Mouse (Mus musculus) frontal cortex, postnatal 25 days (tissue): ENCODE data around the gene Tmem41b.
A peak's percentile ranks its signal among the peaks of the same experiment; 100 is the strongest.
"Not testable (repeated sequence)": the region's sequence is repeated elsewhere in the genome, so short reads cannot be mapped to it uniquely, and the experiment has no call there.

Experiments used
- DNase-seq, 2 experiments: peaks; one replicate each; pipeline ENCODE4 v3.0.0; 2022; ENCODE audit warnings: low spot score in 2 of 2

Tmem41b gene

DNA sequence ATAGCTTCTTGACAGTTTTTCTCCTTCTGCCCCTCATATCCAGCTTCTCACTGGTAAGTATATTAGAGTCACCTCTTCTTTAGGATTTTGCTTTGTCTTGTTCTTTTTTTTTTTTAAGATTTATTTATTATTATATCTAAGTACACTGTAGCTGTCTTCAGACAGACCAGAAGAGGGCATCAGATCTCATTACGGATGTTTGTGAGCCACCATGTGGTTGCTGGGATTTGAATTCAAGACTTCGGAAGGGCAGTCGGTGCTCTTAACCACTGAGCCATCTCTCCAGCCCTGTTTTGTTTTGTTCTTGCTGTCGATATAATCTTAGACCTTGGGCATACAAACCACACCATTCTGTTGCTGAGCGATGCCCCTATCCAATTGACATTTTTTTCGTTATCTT is at the start of gene Tmem41b:
Gene Tmem41b, minus strand, starts transcription at position 155 of the 400 bp plus-strand sequence.
- DNase-seq, result not testable (repeated sequence)

DNA sequence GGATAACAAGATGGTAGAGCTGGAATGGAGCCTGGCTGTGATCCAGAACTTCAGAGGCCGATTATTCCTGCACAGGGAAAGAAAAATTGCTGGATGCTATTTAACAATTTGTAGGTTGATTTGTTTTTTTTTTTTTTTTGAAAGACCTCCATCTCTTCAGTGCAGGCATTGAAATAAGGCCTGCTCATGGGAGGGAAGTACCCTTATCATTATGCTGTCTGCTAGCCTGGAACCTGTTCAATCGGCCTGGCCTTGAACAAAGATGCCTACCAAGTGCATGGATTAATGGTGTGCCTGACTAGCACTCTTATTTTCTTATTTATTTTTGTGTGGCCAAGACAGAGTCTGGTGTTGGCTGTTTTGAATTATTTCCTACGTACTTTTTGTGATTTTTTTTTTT is 43.6 kb upstream of the Tmem41b start:
- DNase-seq, result no peak

DNA sequence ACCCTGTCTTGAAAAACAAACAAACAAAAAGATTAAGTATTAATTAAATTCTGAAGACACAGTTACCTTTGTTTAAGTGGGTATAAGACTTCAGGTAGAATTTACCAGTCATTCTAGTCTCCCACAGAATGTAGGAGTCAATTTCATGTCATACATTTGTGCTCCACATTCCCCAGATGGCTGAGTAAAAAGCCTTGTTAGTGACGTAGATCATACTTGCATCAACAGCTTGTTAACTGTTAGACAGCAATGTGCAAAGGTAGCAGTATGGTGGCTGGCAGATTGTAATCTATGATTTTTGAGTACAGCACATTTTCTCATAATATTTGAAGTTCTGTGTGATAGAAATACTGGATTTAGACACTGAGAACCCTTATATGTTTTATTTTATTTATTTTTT is 42.1 kb upstream of the Tmem41b start:
- no peak for DNase-seq

DNA sequence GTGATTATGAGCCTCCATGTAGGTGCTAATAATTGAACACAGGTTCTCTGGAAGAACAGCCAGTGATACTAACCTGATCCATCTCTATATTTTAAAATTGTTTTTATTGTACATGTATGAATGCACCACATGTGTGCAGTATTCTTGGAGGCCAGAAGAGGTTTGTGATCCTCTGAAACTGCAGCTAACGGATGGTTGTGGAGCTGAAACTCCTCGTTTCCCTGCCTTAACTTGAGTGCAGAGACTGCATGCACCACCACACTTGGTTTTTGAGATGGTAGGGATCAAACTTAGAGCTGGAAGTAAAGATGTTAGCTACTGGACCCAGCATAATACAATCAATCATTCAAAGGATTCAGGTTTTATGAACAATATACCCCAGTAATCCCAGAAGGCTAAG is 39.9 kb upstream of the Tmem41b start:
- DNase-seq, result no peak

DNA sequence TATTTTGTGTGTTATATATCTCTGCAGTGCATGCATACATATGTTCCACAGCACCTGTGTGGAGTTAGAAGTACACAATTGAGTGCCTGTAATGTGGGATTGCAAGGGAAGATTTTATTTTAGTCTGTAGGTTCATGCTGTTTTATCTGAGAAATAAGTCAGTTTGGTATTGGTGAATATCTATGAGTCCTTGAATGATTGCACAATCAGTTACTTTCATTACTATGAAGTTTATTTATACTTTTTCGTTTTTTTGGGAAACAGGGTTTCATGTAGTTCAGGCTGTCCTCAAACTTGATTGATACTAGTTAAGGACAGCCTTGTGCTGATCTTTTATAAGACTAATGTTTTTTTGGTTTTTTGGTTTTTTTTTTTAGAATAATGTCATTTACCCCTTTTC is 36.8 kb upstream of the Tmem41b start:
- no peak for DNase-seq

DNA sequence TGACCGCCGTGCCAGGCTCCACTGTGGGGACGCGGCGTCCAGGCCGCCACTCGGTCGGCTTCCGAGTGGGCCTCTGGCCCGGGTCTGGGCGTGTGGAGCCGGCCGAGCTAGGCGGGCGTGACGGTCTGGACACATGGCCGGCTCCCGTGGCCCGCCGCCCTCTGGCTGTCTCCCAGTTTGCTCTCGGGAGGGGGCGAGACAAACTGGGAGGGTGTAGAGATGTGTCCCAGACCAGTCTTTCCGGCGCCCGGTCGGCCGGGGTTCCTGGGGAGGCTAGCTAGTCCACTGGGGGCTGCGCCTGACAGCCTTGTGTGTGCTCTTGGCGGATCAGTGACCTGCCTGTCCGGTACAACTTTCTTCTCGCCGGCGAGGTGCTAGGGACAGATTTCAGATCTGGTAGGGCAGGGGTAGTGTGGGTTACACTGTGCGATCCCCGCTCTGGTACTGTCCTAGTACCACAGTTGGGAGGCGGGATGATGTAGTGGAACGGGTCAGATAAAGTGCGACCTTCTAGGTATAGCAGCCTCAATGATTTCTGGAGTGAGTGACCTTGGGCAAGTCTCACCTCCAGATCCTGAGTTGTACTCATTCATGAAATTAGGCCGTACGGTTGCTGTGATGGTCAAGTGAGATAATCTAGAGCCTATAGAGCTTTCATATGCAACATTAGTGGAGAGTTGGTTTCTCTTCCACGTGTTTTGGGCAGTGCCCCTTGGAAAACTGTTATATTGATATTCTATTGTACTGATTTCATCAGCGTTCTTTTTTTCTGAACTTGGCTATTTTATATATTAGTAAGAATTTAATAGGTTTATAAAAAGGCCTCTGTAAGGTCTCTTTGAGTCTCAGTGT is 32.1 kb upstream of the Tmem41b start:
- peak; percentile 8 to 21 for DNase-seq

DNA sequence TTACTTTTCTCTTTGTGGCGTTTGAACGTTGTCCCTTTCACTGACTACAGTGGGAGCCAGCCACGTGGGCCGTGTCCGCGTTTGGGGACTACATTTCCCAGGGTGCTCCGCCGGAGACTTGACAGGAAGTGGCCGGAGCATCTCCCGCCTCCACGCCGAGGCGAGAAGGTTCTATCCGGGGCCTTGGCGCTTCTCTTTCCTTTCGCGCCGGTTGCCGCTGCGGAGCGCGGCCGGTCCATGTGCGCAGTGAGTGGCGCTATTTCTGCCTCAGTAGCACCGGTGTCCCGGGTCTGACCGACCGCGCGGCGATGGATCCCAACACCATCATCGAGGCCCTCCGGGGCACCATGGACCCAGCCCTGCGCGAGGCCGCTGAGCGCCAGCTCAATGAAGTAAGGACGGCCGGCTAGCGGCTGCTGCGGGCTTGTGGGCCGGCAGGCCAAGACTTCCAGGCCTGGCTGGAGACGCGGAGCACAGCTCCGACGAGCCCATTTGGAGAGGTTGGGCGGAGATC is 31.4 kb upstream of the Tmem41b start, which contains the start of gene Ipo7:
Gene Ipo7, plus strand, starts transcription at position 158 of the 514 bp plus-strand sequence.
- DNase-seq, result peak; percentile 84 to 86

DNA sequence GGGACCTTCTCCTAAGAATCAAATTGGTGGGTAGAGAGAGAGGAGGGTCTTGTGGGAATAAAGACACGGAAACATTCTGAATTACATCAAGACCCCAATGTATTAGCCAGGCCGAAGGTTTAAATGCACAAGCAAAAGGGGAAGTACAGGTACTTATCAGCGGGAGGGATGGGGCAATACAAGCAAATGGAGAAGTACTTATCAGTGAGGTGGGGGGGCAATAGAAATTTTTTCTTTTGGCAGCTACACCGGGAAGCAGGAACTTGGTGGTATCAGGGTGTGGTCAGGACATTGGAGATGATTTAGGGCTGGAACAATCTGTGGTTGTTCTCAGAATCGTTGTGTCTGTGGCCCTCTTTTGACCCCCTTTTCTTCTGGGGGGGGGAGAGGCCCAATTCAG is 27.5 kb upstream of the Tmem41b start:
- DNase-seq, result no peak

DNA sequence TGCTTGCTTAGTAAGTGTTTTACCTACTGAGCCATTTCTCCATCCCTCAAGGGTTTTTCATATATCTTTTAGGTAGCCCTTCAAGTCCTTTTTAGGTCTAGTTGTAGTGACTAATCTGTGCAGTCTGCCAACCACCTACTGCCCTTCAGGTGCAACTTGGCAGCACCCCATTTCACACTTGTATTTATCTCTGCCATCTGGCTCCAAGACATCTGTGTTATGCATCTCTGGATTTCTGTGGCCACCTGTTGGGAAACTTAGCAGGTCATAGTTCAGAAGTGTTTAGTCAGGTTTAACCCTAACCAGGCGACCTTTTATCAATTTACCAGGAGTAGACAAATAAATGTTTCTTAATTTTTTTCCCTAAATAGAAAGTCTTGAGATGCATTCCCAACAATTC is 24.7 kb upstream of the Tmem41b start:
- DNase-seq, result no peak

DNA sequence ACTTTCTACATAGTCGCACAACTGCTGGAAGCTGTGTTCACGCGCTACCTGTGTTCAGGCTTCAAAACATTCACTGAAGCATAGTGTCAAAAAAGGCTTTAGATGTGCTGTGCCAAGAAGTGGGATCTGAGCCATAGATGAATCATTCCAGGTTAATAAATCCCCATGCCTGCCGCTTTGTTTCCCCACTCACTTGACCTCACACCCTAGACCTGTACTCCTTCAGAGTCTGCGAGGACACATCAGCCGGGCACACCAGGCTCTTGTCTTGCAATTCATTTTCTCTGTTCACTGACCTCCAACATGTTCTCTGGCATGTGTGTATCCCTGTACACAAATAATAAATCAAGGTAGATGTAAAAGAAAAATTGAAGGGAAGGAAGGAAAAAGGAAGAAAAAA is 22.4 kb upstream of the Tmem41b start:
- DNase-seq, result no peak

DNA sequence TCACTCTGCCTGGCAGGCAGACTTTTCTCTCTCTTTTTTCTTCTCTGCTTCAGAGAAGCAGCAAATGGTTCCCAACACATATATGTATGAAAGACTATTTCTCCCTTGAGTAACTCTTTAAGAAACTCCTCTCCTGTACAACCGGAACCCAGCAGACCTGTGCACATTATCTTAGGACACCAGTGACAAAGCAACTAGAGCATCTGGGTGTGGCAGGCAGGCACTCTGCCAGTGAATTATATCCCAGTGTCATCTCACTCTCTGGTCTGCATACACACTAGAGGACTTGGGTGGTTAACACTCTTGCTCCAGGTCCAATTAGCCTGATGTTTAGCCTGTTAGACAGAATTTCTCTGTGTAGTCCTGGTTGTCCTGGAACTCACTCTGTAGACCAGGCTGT is 21.8 kb upstream of the Tmem41b start:
- DNase-seq, result no peak

DNA sequence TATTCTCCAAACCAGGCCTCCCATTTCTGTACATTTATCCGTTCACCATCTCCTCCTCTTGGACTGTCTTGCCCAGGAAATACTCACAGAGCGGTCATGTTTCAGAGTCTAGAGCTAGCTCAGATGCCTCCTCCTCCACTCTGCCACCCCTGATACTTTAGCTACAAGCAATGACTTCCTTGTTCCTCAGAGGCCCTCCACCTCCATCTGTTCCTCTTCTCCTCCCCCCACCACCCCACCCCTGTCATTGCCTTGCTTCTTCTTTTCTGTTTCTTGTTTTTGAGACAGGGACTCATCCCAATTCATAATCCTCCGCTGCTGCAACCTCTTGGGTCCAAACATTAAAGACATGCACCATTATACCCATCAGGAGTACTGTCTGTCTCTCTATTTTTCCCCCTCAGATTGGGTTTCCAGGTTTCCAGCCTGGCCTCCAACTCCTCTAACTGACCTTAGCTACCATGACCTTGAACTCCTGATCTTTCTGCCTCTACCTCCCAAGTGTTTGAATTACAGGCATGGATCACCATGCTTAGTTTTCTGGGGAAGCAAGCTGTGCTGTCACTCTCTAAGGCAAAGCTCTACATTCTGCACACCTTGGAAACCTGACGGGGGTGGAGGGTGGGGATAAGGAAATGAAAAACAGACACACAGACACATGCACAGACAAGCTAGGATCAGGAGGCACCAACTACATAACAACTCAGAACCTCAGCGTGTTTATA is 19.9 kb upstream of the Tmem41b start:
- DNase-seq, result no peak

DNA sequence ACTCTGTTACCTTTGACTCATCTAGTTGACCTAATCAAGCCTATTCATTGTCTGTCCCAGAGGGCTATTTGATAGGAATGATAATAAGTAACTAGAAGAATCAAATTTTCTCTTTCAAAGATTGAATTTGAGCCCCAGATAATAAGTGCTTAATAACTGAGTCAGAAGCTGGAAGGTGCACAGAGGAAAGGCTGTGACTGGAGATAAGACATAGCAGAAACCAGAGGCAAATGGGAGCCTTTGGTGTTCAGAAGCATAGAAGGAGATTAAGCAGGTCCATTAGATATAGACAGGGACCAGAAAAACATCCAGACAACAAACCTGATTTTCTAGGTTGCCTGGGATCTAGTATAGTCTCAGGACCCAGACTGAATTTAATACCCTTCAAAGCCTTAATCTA is 19.2 kb upstream of the Tmem41b start:
- DNase-seq, result no peak

DNA sequence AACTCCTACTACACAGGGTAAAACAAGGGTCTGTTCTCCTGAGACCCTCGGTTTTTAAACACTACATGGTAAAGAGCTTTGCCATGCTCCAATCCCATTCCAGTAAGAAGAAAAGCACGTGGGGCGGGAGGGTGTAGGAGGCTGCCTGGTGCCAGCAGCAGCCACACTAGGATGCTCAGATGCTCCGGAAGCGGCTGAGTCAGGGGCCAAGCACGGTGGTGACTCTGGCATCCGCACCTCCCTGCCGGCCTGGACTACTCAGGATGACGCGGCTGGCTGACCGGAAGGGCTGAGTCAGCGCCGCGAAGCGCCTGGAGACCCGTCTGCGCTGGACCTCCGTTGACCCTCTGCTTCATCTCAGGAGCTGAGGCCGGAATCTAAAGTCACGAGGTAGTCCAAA is 16.2 kb upstream of the Tmem41b start:
- peak in 1 of 2 experiments; percentile 18 for DNase-seq

DNA sequence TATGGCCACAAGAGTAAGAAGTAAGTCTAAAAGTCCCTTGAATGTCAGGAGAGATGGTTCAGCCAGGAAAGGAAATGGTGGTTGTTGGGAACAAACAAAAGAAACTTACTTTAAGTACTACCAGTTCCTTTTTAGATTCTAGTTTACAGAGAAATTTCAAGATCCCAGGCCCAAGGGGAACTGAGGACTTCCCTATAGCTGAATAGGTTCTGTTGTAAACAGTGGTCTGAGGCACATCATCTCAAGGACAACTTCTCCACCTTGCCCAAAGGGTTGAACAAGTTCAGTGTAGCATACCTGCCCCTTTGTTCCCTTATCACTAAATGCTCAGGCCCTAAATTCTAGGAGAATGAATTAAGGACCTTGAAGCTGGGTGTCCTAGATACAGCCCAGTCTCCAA is 15.4 kb upstream of the Tmem41b start:
- DNase-seq, result no peak

DNA sequence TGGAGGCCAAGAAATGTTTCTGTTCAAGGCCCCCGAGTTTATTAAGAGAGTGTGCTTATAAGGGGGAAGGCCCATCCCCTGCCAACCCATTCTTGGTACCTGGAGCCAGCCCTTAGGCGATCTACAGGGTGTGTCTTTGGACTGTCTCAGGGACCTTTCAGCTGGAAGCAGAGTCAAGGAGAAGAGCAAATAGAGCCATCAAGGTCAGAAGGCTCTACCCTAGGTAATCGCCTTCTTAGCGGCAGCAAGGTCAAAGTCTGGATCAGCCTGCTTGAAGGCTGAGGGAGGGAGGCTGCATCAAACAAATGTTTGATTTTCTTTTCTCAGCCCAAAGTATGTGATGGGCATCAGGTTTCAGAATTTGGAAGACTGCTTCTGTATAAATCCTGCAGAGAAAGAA is 11.7 kb upstream of the Tmem41b start:
- DNase-seq, result no peak

DNA sequence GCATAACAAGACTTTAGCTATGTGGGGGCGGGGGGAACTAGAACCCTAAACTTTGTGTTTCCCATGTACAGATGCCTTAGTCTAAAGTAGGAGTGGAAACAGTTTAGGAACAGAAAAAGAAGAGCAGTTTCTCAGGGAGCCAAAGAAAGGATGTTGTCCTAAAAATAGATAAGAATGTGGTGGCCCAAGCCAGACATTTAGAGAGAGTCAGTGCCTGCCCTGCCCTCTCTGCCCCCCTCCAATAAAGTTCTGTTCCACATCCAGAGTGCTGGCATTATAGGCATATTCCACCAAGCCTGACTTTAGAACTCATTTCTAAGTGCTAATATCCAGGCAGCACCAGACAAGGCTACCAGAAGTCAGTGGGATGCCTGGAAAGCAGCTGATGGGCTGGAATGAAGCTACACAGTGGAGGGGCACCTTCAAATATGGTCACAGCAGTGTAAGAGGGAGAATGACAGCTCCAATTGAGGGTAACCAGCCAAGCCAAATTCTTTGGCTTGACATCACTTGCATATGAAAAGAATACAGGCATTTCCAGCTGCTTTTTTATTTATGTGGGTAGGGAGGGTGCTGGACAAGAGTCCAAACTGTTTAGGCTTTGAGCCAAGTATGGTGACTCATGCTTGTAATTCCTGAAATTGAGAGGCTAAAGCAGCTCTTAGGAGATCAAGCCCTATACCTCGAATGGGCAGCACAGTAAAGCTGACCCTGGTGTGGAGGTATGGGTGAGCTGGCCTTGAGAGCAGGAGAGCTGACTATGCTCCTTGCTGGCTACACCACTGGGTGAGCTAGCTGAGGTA is 6.6 kb upstream of the Tmem41b start:
- DNase-seq, result no peak

DNA sequence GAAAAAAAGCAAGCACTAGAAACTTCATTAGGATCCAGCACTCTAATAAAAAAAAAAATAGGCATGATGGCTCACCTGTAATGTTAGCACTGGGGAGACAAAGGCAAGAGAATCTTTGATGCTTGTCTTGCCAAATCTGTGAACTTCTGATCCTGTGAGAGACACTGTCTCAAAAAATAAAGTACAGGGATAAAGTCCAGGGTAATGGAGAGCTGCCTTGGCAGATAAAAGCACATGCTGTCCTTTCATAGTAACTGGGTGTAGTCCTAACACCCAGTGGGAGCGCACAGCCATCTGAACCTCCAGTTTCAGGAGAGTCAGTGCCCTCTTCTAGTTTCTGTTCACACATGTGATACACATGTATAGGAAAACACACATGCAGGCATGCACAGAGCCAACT is 4.6 kb upstream of the Tmem41b start:
- DNase-seq, result no peak

DNA sequence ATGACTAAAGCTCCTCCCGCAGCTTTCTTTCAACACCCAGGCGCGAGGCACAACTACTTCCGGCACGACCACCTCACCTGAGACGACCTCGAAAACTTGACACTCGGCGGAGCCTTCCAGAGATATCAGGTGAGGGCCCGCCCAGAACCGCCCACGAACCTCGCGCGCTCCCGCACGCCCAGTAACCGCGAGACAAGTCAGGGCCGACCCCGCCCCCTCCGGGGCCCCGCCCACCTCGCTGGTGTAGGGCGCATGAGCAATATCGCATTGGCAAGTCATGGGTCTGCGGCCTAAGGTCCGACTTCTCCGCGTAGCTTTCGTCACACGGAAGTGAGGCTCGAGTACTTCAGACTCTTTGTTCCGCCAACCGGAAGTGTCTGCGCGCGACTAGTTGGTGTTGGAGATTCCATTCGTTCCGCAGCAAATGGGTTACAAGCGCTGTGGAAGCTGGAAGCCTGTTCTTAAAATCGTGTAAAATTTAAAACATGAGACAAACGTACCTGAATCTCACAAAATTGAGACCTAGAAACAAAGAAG is 528 bp downstream of the Tmem41b start:
- DNase-seq, result peak; percentile 98

DNA sequence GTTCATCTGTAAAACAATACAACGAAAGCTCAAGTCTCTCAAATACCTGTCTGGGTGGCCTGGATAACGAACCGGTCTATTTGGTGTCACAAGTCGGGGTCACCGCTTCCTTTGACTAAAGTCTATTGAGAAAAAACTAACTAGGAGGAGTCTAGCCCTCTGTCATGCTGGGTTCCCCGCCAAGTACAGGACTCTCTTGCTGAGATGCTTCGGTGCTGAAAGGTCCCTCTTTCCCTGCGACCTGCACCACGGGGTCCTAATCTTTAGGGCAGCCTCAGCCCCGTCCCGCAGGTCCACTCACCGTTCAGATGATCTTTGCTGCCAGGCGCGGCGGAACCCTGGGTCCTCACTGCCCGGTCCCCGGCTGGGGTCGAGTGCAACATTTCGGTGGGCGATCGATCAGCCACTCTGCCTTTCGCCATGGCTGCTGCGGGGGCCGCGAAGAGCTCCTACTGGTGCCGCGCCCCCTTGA is 1.0 kb downstream of the Tmem41b start:
- DNase-seq, result no peak

DNA sequence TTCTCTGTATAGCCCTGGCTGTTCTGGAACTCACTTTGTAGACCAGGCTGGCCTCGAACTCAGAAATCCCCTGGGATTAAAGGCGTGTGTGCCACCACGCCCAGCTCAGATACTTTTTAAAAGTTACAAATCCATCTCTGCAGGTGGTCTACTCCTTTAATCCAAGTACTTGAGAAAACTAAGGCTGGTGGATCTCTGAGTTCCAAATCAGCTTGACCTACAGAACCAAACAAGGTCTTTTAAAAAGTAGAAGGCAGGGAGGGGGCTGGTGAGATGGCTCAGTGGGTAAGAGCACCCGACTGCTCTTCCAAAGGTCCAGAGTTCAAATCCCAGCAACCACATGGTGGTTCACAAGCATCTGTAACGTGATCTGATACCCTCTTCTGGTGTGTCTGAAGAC is 2.1 kb downstream of the Tmem41b start:
- DNase-seq, result not testable (repeated sequence)

DNA sequence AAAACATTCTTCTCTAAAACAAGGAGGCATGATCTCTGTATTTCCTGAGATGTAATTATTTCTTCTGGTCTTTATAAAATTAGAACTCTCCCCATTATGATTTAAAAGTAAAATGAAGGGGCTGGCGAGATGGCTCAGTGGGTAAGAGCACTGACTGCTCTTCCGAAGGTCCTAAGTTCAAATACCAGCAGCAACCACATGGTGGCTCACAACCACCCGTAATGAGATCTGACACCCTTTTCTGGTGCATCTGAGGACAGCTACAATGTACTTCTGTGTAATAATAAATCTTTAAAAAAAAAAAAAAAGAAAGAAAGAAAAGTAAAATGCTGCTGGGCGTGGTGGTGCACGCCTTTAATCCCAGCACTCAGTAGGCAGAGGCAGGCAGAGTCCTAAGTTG is 9.6 kb downstream of the Tmem41b start:
- not testable (repeated sequence) for DNase-seq
